Mouse (Mus musculus) lung, adult 2 months (tissue): ENCODE measurements at regions not wholly inside any gene's neighbourhood (a gene's known extent, or its start where the extent isn't known, plus 50 kb on each side); places are given as distances from the start of the nearest gene placed in this dataset.

ENCODE experiments used
- DNase-seq: peaks from one replicate; pipeline ENCODE4 v3.0.0; 2022
- H3K4me1 ChIP-seq: fragments of 200-500 bp; 2 replicates; pipeline ENCODE4 v1.6.1; 2011; ENCODE audit warnings: low read length; ENCODE audit not compliant: control insufficient read depth, insufficient read depth
- H3K4me3 ChIP-seq: fragments of 200-500 bp; replicated peaks from 2 replicates; pipeline ENCODE3; 2011; ENCODE audit warnings: low read depth, mild to moderate bottlenecking, control low read depth, low read length; ENCODE audit errors: extremely low read depth
- CTCF ChIP-seq: fragments of 200-500 bp; IDR thresholded peaks from 2 replicates; pipeline ENCODE4 v1.5.1; 2011; ENCODE audit warnings: mild to moderate bottlenecking, low read length, control low read depth; ENCODE audit not compliant: insufficient read depth
- POLR2A ChIP-seq: fragments of 200-500 bp; IDR thresholded peaks from 2 replicates; pipeline ENCODE4 v1.6.1; 2011; ENCODE audit warnings: low read depth, mild to moderate bottlenecking, control low read depth, low read length, borderline replicate concordance; ENCODE audit errors: extremely low read depth
- WGBS: fragments of 180-500 bp; shearing (Covaris S2); methylation state at CpG from one replicate; pipeline ENCODE4 v1.1.7; 2018; 5-methylcytosine and 5-hydroxymethylcytosine counted together

GRCm38 (mm10) chr8:26350616-26351015 lies 231.3 kb downstream of the Gm45692 start:
- 36% methylated on average over 4 of the region's 4 CpGs for WGBS
- no peak overlapping the region for H3K4me3 ChIP-seq
- no peaks in the 10 kb centered on the region; the same call in none of the 2 replicates for H3K4me1 ChIP-seq
- DNase-seq, result no peak
- no peak for TF ChIP-seq POLR2A

DNA sequence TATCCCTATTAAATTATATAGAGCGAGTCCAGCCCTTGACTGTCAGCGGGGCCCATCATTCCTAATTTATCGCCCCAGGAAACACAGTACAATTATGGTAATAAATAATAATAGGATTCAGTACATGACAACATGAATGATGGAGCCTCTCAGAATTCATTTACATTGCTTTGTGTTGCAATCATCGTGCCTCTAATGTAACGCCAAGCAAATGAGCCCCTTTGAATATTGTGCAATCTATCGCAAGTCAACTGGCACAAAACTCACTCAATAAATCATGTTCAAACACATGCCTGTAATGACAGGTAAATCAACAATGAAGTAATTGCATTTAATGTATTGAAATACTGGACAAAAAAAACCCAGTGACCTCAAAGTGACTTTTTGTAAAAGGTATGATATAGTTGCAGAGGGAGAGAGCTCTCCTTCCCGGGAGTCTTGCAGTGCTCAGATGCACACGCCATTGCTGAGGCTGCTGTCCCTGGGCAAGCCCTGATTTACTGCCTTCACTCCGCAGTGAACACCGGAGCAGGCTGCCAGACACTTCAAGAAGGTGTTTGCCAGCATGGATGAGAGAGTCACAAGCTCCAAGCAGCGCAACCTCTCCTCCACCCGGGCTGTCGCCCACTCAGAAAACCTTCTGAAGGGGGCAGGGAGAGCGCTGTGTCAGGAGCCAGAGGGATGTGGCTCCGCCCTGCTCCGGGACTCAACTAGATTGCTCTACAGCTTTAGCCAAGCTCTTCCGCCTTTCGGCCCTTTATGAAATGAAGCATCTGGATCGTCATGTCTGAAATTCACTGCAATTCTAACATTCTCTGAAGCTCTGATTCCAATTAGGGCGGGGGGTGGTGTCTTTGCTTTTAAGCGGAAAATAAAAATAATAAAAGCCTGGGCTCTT lies 232.6 kb downstream of the Gm45692 start:
- Histone ChIP-seq H3K4me1 (no peaks in the 10 kb centered on the region; the same call in none of the 2 replicates), H3K4me3 (no peak overlapping the region)
- 24% methylated on average over 21 of the region's 21 CpGs for WGBS
- peak; percentile 20 for DNase-seq
- TF ChIP-seq CTCF (no peak), POLR2A (no peak)

DNA sequence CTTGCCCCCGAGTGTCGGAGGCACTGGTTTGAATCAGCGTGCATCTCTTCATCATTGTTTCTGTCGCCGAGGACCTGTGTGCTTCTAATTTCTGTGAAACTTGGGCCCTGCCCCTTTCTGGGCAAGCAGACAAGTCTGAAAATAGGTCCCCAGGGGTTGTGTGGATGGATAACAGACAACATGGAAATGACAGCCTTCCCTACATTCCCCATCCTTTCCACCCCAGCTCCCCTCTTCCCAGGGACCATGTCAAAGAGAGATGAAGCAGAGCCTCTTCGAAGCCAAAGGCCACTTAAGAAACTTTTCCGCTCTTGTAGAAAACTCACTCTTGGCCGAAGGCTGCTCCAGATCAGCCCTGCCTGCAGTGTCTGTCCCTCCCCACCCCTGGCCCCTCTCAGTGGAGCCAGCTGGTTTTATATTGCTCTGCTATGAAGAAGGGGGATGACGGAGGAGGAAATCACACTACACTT lies 233.2 kb downstream of the Gm45692 start:
- no peak for TF ChIP-seq POLR2A
- TF ChIP-seq CTCF, result no peak
- peak; percentile 20 for DNase-seq
- Histone ChIP-seq H3K4me1 (no peaks in the 10 kb centered on the region; the same call in none of the 2 replicates), H3K4me3 (no peak overlapping the region)
- 37% methylated on average over 9 of the region's 9 CpGs for WGBS

DNA sequence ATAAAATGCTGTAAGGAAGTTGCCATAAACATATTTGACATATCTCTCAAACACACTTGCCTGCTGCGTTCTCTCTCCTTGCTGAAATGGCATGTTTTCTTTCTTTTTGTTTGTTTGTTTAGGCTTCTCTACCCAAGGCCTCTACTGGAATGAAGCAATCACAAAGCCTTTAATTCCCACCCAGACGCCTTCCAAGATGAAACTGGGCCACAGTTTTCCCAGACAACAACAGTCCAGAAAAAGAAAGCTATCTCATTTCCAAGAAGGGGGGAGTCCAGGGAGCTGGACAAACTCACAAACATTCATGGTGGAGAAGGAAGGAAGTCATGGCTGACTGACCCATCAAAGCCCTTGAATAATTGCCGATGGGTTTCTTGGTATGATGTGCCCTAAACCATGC lies 234.1 kb downstream of the Gm45692 start:
- Histone ChIP-seq H3K4me1 (no peaks in the 10 kb centered on the region; the same call in none of the 2 replicates), H3K4me3 (no peak overlapping the region)
- TF ChIP-seq POLR2A (no peak), CTCF (no peak)
- no peak for DNase-seq
- WGBS, result 40% methylated on average over 3 of the region's 3 CpGs

DNA sequence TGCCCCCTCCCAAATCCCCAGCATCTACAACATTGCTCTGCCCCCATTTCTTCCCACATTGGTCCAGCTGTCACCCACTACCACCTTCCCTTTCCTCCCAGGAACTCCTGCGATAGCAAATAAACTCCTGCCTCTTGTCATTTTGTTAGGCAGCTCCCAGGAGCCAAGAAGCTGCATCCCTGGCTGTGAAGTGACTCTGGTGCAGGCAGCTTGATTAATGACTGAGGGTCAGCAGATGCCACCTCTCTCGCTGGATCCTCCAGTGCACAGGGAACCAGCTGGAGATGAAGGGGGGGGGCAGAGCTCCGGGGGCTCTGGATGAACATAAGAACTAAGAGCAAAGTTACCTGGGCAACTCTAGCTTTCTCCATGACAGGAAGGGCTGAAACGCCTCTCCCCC lies 235.2 kb downstream of the Gm45692 start:
- DNase-seq, result no peak
- H3K4me1 ChIP-seq, result no peaks in the 10 kb centered on the region; the same call in none of the 2 replicates
- H3K4me3 ChIP-seq, result no peak overlapping the region
- WGBS, result 16% methylated on average over 4 of the region's 4 CpGs
- TF ChIP-seq CTCF (no peak), POLR2A (no peak)

- no peak for DNase-seq
- Histone ChIP-seq H3K4me3 (no peak overlapping the region), H3K4me1 (no peaks in the 10 kb centered on the region; the same call in none of the 2 replicates)
- WGBS, result 61% methylated on average over 8 of the region's 8 CpGs
- TF ChIP-seq CTCF (no peak), POLR2A (no peak)
Measured at GRCm38 (mm10) chr8:26356801-26357200, 237.5 kb downstream of the Gm45692 start.

GRCm38 (mm10) chr8:26358711-26359136 lies 239.4 kb downstream of the Gm45692 start:
- Histone ChIP-seq H3K4me3 (no peak overlapping the region), H3K4me1 (no peaks in the 10 kb centered on the region; the same call in none of the 2 replicates)
- DNase-seq, result peak; percentile 6
- TF ChIP-seq CTCF (no peak), POLR2A (no peak)
- WGBS, result 52% methylated on average over 13 of the region's 13 CpGs

GRCm38 (mm10) chr8:26362366-26362765 lies 243.0 kb downstream of the Gm45692 start:
- DNase-seq, result no peak
- Histone ChIP-seq H3K4me3 (no peak overlapping the region), H3K4me1 (no peaks in the 10 kb centered on the region)
- TF ChIP-seq CTCF, result no peak
- TF ChIP-seq POLR2A, result no peak
- WGBS, result 74% methylated on average over 5 of the region's 5 CpGs

DNA sequence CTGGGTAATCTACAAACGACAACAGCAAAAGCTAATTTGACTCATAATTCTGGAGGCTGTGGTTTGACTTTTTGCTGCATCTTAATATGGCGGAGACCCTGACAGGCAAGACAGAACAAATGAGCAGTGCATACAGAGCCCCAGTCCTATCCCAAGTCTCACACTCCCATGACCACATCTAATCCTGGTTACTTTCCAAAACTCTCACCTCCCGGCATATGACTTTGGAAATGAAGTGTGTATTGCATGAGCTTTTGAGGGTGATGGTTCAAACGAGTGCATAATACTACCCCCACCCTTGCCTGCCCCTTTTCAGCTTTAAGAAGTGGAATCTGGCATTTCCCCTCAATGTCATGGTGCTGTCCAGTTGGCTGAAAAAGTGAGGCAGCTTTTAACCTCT lies 244.3 kb downstream of the Gm45692 start:
- DNase-seq, result no peak
- 69% methylated on average over 4 of the region's 4 CpGs for WGBS

GRCm38 (mm10) chr8:26364637-26365036 lies 245.3 kb downstream of the Gm45692 start:
- no peaks in the 10 kb centered on the region for H3K4me1 ChIP-seq
- TF ChIP-seq CTCF, result no peak
- no peak for TF ChIP-seq POLR2A
- H3K4me3 ChIP-seq, result no peak overlapping the region
- no peak for DNase-seq
- WGBS, result 43% methylated on average over 4 of the region's 4 CpGs

More for the DNA sequence above, 244.3 kb downstream of the Gm45692 start:
- Histone ChIP-seq H3K4me1 (no peaks in the 10 kb centered on the region), H3K4me3 (no peak overlapping the region)
- TF ChIP-seq POLR2A, result no peak
